Mouse (Mus musculus) brown adipose tissue, adult 24 weeks (tissue): ENCODE results near the gene Ypel5. TPM values are rescaled to one million over a fixed set of nuclear protein-coding genes. Genes with fewer than 3 reads are reported as not detected.

Experiments used
- H3K27ac ChIP-seq: fragments of 200-500 bp; replicated peaks from 2 replicates; pipeline ENCODE4 v1.5.1; 2012; ENCODE audit warnings: low read depth, mild to moderate bottlenecking, low read length
- H3K4me1 ChIP-seq: fragments of 200-500 bp; 2 replicates; pipeline ENCODE4 v1.6.1; 2012; ENCODE audit warnings: low read length, mixed read lengths; ENCODE audit not compliant: control insufficient read depth, insufficient read depth, insufficient read length
- H3K4me3 ChIP-seq: fragments of 200-500 bp; 2 replicates; pipeline ENCODE4 v1.5.1; 2012; ENCODE audit warnings: low read depth, mild to moderate bottlenecking, low read length, moderate library complexity; ENCODE audit not compliant: insufficient read depth
- polyA plus RNA-seq: library from polyadenylated mRNA; stranded (reverse); fragments of >200 nt; gene quantifications from 2 replicates; pipeline ENCODE4 v1.2.4, GENCODE M21; 2012; ENCODE audit not compliant: missing spikeins, insufficient read depth, insufficient read length

The Ypel5 gene
- polyA plus RNA-seq, 1 experiment = 62.5 TPM

GRCm38 (mm10) chr17:72880156-72880555 lies 43.9 kb downstream of the Ypel5 start:
- Histone ChIP-seq H3K4me1 (0 out of 2 replicates have a peak, but pooled peaks cover 5% of the 10 kb centered on the region), H3K27ac (no peak overlapping the region), H3K4me3 (no peak overlapping the region)

- 0 out of 2 replicates have a peak, but pooled peaks cover 5% of the 10 kb centered on the region for H3K4me1 ChIP-seq
- no peak overlapping the region for H3K27ac ChIP-seq
- no peak overlapping the region for H3K4me3 ChIP-seq
Observed at GRCm38 (mm10) chr17:72881051-72881450, 44.8 kb downstream of the Ypel5 start.

GRCm38 (mm10) chr17:72881804-72882203 lies 45.6 kb downstream of the Ypel5 start:
- 0 out of 2 replicates have a peak, but pooled peaks cover 5% of the 10 kb centered on the region for H3K4me1 ChIP-seq
- no peak overlapping the region for H3K4me3 ChIP-seq
- H3K27ac ChIP-seq = no peak overlapping the region

GRCm38 (mm10) chr17:72889556-72890397 lies 53.5 kb downstream of the Ypel5 start:
- H3K4me1 ChIP-seq = no peaks in the 10 kb centered on the region
- H3K4me3 ChIP-seq = no peak overlapping the region
- H3K27ac ChIP-seq = no peak overlapping the region

GRCm38 (mm10) chr17:72890398-72890898 lies 54.2 kb downstream of the Ypel5 start:
- Histone ChIP-seq H3K4me3 (no peak overlapping the region), H3K4me1 (no peaks in the 10 kb centered on the region), H3K27ac (no peak overlapping the region)

GRCm38 (mm10) chr17:72891556-72891955 lies 55.3 kb downstream of the Ypel5 start:
- no peak overlapping the region for H3K27ac ChIP-seq
- no peak overlapping the region for H3K4me3 ChIP-seq
- no peaks in the 10 kb centered on the region for H3K4me1 ChIP-seq

- Histone ChIP-seq H3K4me1 (no peaks in the 10 kb centered on the region), H3K4me3 (no peak overlapping the region), H3K27ac (no peak overlapping the region)
Observed at GRCm38 (mm10) chr17:72895506-72895905, 59.3 kb downstream of the Ypel5 start.

GRCm38 (mm10) chr17:72897076-72897475 lies 60.8 kb downstream of the Ypel5 start:
- H3K4me1 ChIP-seq = no peaks in the 10 kb centered on the region
- H3K27ac ChIP-seq = no peak overlapping the region
- H3K4me3 ChIP-seq = no peak overlapping the region

- H3K4me3 ChIP-seq = no peak overlapping the region
- no peaks in the 10 kb centered on the region for H3K4me1 ChIP-seq
Observed at GRCm38 (mm10) chr17:72897961-72898360, 61.7 kb downstream of the Ypel5 start.

GRCm38 (mm10) chr17:72898775-72899174 lies 62.5 kb downstream of the Ypel5 start:
- H3K4me1 ChIP-seq = no peaks in the 10 kb centered on the region
- no peak overlapping the region for H3K4me3 ChIP-seq
- H3K27ac ChIP-seq = no peak overlapping the region

More at GRCm38 (mm10) chr17:72897961-72898360, 61.7 kb downstream of the Ypel5 start:
- no peak overlapping the region for H3K27ac ChIP-seq

Other genes starting within 250 kb of the Ypel5 start
- gene Alk, start 231.8 kb upstream of the Ypel5 start, polyA plus RNA-seq = not detected in 2 replicates
- gene Lbh, start 81.9 kb downstream of the Ypel5 start, polyA plus RNA-seq = 8.9 and 15.8 TPM in 2 replicates